Mouse (Mus musculus) CH12.LX (cell line): Measurements from ENCODE around the gene Ap2b1.

Experiments used
- CHD2 ChIP-seq: IDR thresholded peaks from 2 replicates; pipeline ENCODE4 v1.6.1; 2011; ENCODE audit warnings: low read length, improper control_type of control experiment
- CTCF ChIP-seq, 2 experiments: IDR thresholded peaks in 1 of 2; conservative IDR thresholded peaks in 1 of 2; 2 replicates each; pipeline ENCODE4 v1.5.1; 2011 to 2012; ENCODE audit warnings: low read depth in 2 of 2, low read length in 2 of 2, improper control_type of control experiment in 1 of 2, inconsistent platforms in 1 of 2, mild to moderate bottlenecking in 1 of 2, moderate library complexity in 1 of 2
- JUND ChIP-seq: conservative IDR thresholded peaks from 2 replicates; pipeline ENCODE4 v1.6.1; 2011; ENCODE audit warnings: low read depth, low read length, improper control_type of control experiment
- KAT2A ChIP-seq: IDR thresholded peaks from 2 replicates; pipeline ENCODE4 v1.6.1; 2012; ENCODE audit warnings: low read length, improper control_type of control experiment, inconsistent platforms; ENCODE audit not compliant: insufficient replicate concordance
- MAFK ChIP-seq: IDR thresholded peaks from 2 replicates; pipeline ENCODE4 v1.6.1; 2011; ENCODE audit warnings: low read length, improper control_type of control experiment; ENCODE audit not compliant: insufficient replicate concordance
- MAX ChIP-seq: IDR thresholded peaks from 2 replicates; pipeline ENCODE4 v1.6.1; 2011; ENCODE audit warnings: low read length, improper control_type of control experiment
- POLR2A ChIP-seq: IDR thresholded peaks from 2 replicates; pipeline ENCODE4 v1.6.1; 2011; ENCODE audit warnings: low read depth, mild to moderate bottlenecking, improper control_type of control experiment, low read length
- RCOR1 ChIP-seq: conservative IDR thresholded peaks from 2 replicates; pipeline ENCODE4 v1.6.1; 2012; ENCODE audit warnings: low read depth, mild to moderate bottlenecking, inconsistent platforms, low read length, improper control_type of control experiment
- SMC3 ChIP-seq: IDR thresholded peaks from 2 replicates; pipeline ENCODE4 v1.6.1; 2011; ENCODE audit warnings: low read depth, low read length, improper control_type of control experiment
- UBTF ChIP-seq: IDR thresholded peaks from 2 replicates; pipeline ENCODE4 v1.6.1; 2012; ENCODE audit warnings: low read depth, mild to moderate bottlenecking, inconsistent platforms, low read length, improper control_type of control experiment, moderate library complexity
- USF1 ChIP-seq: IDR thresholded peaks from 2 replicates; pipeline ENCODE4 v1.6.1; 2014; ENCODE audit warnings: low read depth, mild to moderate bottlenecking, inconsistent platforms, low read length, improper control_type of control experiment
- USF2 ChIP-seq: conservative IDR thresholded peaks from 2 replicates; pipeline ENCODE4 v1.6.1; 2011; ENCODE audit warnings: low read depth, low read length, improper control_type of control experiment
- ZC3H11A ChIP-seq: IDR thresholded peaks from 2 replicates; pipeline ENCODE4 v1.6.1; 2012; ENCODE audit warnings: low read depth, mild to moderate bottlenecking, inconsistent platforms, low read length, improper control_type of control experiment
- ZMIZ1 ChIP-seq: IDR thresholded peaks from 2 replicates; pipeline ENCODE4 v1.6.1; 2012; ENCODE audit warnings: low read depth, mild to moderate bottlenecking, inconsistent platforms, low read length, improper control_type of control experiment

GRCm38 (mm10) chr11:83408242-83408641, 109.4 kb downstream of the Ap2b1 start:
- TF ChIP-seq JUND (no peak), KAT2A (no peak), SMC3 (no peak), POLR2A (no peak), CTCF (conservative IDR thresholded peaks at IDR 0.05 in 1 of 2, IDR thresholded peaks at IDR 0.05 in 1 of 2; ENCODE audit: low read depth in 2 of 2, low read length in 2 of 2) (no peak), ZMIZ1 (no peak), UBTF (no peak), CHD2 (no peak), ZC3H11A (no peak), MAX (no peak), USF1 (no peak), MAFK (no peak), USF2 (no peak), RCOR1 (no peak)
